ENCODE assay signal across 8 mouse cellular contexts in genomic region chr11:22972746-22973526, GRCm38 (mm10). TPM values are rescaled to one million over a fixed set of nuclear protein-coding genes. Genes with fewer than 3 reads are reported as not detected.
DNase-seq lines count a peak whose midpoint lies in the region; TF ChIP-seq lines count a peak whose summit lies in the region.

No protein-coding gene starts in this region.

- H3K79me2 ChIP-seq in C2C12 (ENCODE audit: control insufficient read depth, insufficient read depth) = peaks cover 93% of the 10 kb centered on the region

- peak; percentile 92 for DNase-seq in brain, adult 2 months (ENCODE audit: low read depth, low spot score)
- peak; percentile 82 to 86 for DNase-seq in heart, adult 9 months (ENCODE audit: low spot score in 2 of 2)
- peak; percentile 87 for DNase-seq in kidney, adult 9 months
- peak; percentile 92 for DNase-seq in liver
- DNase-seq in monocyte, adult 2 months (ENCODE audit: low read depth in 1 of 2, low spot score in 2 of 2) = peak; percentile 52 to 71
- DNase-seq in spleen, postnatal 14 days (ENCODE audit: low spot score in 2 of 2) = peak; percentile 71 to 72

- peak overlapping the region; percentile 86 for H3ac ChIP-seq in C2C12 (ENCODE audit: control insufficient read depth, insufficient read length, low read depth)

- H3K27me3 ChIP-seq in C2C12 (ENCODE audit: control insufficient read depth, insufficient read depth, insufficient read length) = no peaks in the 10 kb centered on the region

- H3K79me3 ChIP-seq in C2C12 (ENCODE audit: low read depth) = peaks cover 57% of the 10 kb centered on the region

- H3K4me1 ChIP-seq in embryonic fibroblast, embryonic 13.5 days (ENCODE audit: control insufficient read depth, insufficient read depth, low read length) = no peaks in the 10 kb centered on the region

- peak overlapping the region; percentile 53 for H3K27ac ChIP-seq in embryonic fibroblast, embryonic 13.5 days (ENCODE audit: insufficient read depth, low read length)

- peak overlapping the region; percentile 50 for H3K4me3 ChIP-seq in C2C12 (ENCODE audit: insufficient read depth, poor library complexity, severe bottlenecking)
- H3K4me3 ChIP-seq in embryonic fibroblast, embryonic 13.5 days (ENCODE audit: insufficient read depth, low read length) = peak overlapping the region; percentile 57

- TF ChIP-seq CTCF in C2C12 (IDR thresholded peaks at IDR 0.05; ENCODE audit: control insufficient read depth, insufficient read depth, insufficient read length) = no peak
- no peak for TF ChIP-seq CTCF in embryonic fibroblast, embryonic 13.5 days (IDR thresholded peaks at IDR 0.05; ENCODE audit: borderline replicate concordance, insufficient read depth, low read length)

- peaks cover 17% of the 10 kb centered on the region for H3K36me3 ChIP-seq in C2C12 (ENCODE audit: control insufficient read depth, insufficient read depth)

- TF ChIP-seq POLR2A in embryonic fibroblast, embryonic 13.5 days (IDR thresholded peaks at IDR 0.05; ENCODE audit: low read depth, low read length) = peak; percentile 54

TF ChIP-seq in C2C12, 6 proteins besides CTCF, POLR2A, EP300 and RAD21:
- TF ChIP-seq MAX (IDR thresholded peaks at IDR 0.05) (peak; percentile 10), CEBPB (IDR thresholded peaks at IDR 0.05; ENCODE audit: low read depth) (peak; percentile 98), MYOD1 (IDR thresholded peaks at IDR 0.05; ENCODE audit: control insufficient read depth, insufficient read length, low read depth) (no peak), MYOG (IDR thresholded peaks at IDR 0.05; ENCODE audit: control insufficient read depth, extremely low read depth, insufficient read length) (no peak), FOSL1 (IDR thresholded peaks at IDR 0.05; ENCODE audit: insufficient read depth, low read length, poor library complexity, severe bottlenecking) (no peak), USF1 (IDR thresholded peaks at IDR 0.05; ENCODE audit: low read depth) (no peak)
TF ChIP-seq in C2C12: peak in this region for 2.

RNA-seq across cellular contexts. Expression of gene Zrsr1, which starts 1.1 kb away (rescaled TPM):
- polyA plus RNA-seq in C2C12 (2012; fragmentation: generic; extraction: Trizol) = 3.4 TPM
- polyA plus RNA-seq in embryonic fibroblast, embryonic 13.5 days (2011; ENCODE audit: insufficient read length, low read depth, missing spikeins) = 11.0 and 12.6 TPM in 2 replicates

RNA-seq across cellular contexts. Expression of gene Gm28048, which starts 9.0 kb away (rescaled TPM):
- polyA plus RNA-seq in C2C12 (2012; fragmentation: generic; extraction: Trizol) = 1.4 TPM
- polyA plus RNA-seq in embryonic fibroblast, embryonic 13.5 days (2011; ENCODE audit: insufficient read length, low read depth, missing spikeins) = 14.0 and 14.1 TPM in 2 replicates

RNA-seq across cellular contexts. Expression of gene Commd1, which starts 9.2 kb away (rescaled TPM):
- polyA plus RNA-seq in C2C12 (2012; fragmentation: generic; extraction: Trizol) = 126 TPM
- polyA plus RNA-seq in embryonic fibroblast, embryonic 13.5 days (2011; ENCODE audit: insufficient read length, low read depth, missing spikeins) = 88.3 and 102 TPM in 2 replicates

RNA-seq across cellular contexts. Expression of gene Cct4, which starts 17.4 kb away (rescaled TPM):
- 144 TPM for polyA plus RNA-seq in C2C12 (2012; fragmentation: generic; extraction: Trizol)
- polyA plus RNA-seq in embryonic fibroblast, embryonic 13.5 days (2011; ENCODE audit: insufficient read length, low read depth, missing spikeins) = 391 and 422 TPM in 2 replicates

RNA-seq across cellular contexts. Expression of gene Fam161a, which starts 34.4 kb away (rescaled TPM):
- 0.23 TPM for polyA plus RNA-seq in C2C12 (2012; fragmentation: generic; extraction: Trizol)
- 3.0 and 4.2 TPM in 2 replicates for polyA plus RNA-seq in embryonic fibroblast, embryonic 13.5 days (2011; ENCODE audit: insufficient read length, low read depth, missing spikeins)

Comparison
In these comparisons a context has a peak if more than half of its experiments do, and no peak if none do; other contexts are left out.
1. Peak in every context shown above with its lines: DNase-seq, H3K4me3 ChIP-seq and H3K27ac ChIP-seq.